Mouse (Mus musculus) forebrain, embryonic 16.5 days (tissue): Measurements from ENCODE around the gene Commd8. TPM values are rescaled to one million over a fixed set of nuclear protein-coding genes. Genes with fewer than 3 reads are reported as not detected.
A peak's percentile ranks its signal among the peaks of the same experiment; 100 is the strongest.
"Not testable (repeated sequence)": the region's sequence is repeated elsewhere in the genome, so short reads cannot be mapped to it uniquely, and the experiment has no call there.

Experiments
- ATAC-seq: fragments of 200-750 bp; cut with Nextera tagmentation; 2 replicates; pipeline ENCODE4 v1.8.0; 2017; ENCODE audit warnings: mild to moderate bottlenecking, moderate library complexity
- H3K27ac ChIP-seq: fragments of 300-500 bp; sonication (generic); 2 replicates; pipeline ENCODE4 v1.5.1; 2014; ENCODE audit warnings: low read length, control low read depth
- H3K27me3 ChIP-seq: fragments of 300-500 bp; sonication (generic); replicated peaks from 2 replicates; pipeline ENCODE4 v1.6.1; 2014; ENCODE audit warnings: low read length; ENCODE audit not compliant: control insufficient read depth, insufficient read depth
- H3K36me3 ChIP-seq: fragments of 300-500 bp; sonication (generic); 2 replicates; pipeline ENCODE4 v1.6.1; 2014; ENCODE audit not compliant: control insufficient read depth, insufficient read depth
- H3K4me1 ChIP-seq: fragments of 300-500 bp; sonication (generic); replicated peaks from 2 replicates; pipeline ENCODE4 v1.6.1; 2014; ENCODE audit warnings: low read length; ENCODE audit not compliant: control insufficient read depth, insufficient read depth
- H3K4me2 ChIP-seq: fragments of 300-500 bp; sonication (generic); 2 replicates; pipeline ENCODE4 v1.6.1; 2014; ENCODE audit warnings: mild to moderate bottlenecking, low read length, control low read depth
- H3K4me3 ChIP-seq: fragments of 300-500 bp; sonication (generic); replicated peaks from 2 replicates; pipeline ENCODE4 v1.5.1; 2014; ENCODE audit warnings: mild to moderate bottlenecking, low read length, control low read depth
- H3K9ac ChIP-seq: fragments of 300-500 bp; sonication (generic); replicated peaks from 2 replicates; pipeline ENCODE4 v1.6.1; 2014; ENCODE audit warnings: low read depth, low read length, control low read depth
- H3K9me3 ChIP-seq: fragments of 300-500 bp; sonication (generic); 2 replicates; pipeline ENCODE4 v1.6.1; 2016; ENCODE audit warnings: low read length; ENCODE audit not compliant: control insufficient read depth
- WGBS: fragments of 180-500 bp; shearing (Covaris S2); extraction: QIAGEN DNeasy Blood & Tissue Kit; methylation state at CpG from one replicate; pipeline ENCODE4 v1.1.7; 2014; 5-methylcytosine and 5-hydroxymethylcytosine counted together
- polyA plus RNA-seq: library from polyadenylated mRNA; unstranded; fragments of >200 nt; fragmentation: Nextera tagmentation; extraction: Ambion mirVana; gene quantifications from 2 replicates; pipeline ENCODE4 v1.2.1, GENCODE M21; 2015

Commd8 gene
- polyA plus RNA-seq, 1 experiment from 2014 or later: 146 TPM

DNA sequence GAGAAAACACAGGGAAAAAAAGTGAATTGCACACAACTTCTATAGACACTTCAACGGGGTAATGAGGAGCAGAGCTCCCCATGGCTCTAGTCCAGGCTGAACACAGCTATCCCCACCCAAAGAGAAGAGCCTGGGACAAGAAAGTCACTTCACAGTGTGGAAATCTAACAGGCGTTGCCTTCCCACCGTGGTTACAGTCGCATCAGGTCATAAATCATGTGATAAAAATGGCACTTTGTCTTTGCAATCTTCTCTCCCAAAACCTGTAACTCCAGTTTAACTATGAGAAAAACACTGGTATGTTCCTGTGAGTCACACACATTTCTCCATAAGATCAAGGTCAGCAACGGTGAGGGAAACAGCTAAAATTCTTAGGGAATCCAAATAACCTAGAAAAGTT is 11.4 kb downstream of the Commd8 start:
- 98% methylated on average over 5 of the region's 5 CpGs for WGBS
- no peak for ATAC-seq
- Histone ChIP-seq H3K27ac (no peak overlapping the region), H3K36me3 (peaks cover 23% of the 10 kb centered on the region), H3K9ac (no peak overlapping the region), H3K27me3 (no peaks in the 10 kb centered on the region), H3K4me1 (no peaks in the 10 kb centered on the region), H3K9me3 (no peaks in the 10 kb centered on the region), H3K4me3 (no peak overlapping the region), H3K4me2 (no peak overlapping the region)

DNA sequence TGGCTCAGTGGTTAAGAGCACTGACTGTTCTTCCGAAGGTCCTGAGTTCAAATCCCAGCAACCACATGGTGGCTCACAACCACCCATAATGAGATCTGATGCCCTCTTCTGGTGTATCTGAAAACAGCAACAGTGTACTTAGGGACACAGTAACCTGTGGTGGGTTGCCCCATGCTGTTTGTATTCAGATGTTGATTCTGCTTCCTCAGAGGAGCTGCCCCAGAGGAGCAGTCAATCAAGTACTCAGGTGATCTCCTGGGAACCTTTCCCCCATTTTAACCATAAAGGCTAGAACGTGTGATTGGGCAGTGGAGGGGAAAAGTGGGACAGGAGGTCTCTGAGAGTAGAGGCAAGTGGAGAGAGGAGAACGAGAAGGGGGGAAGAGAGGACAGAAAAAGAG is 12.3 kb downstream of the Commd8 start:
- not testable (repeated sequence) for H3K4me1 ChIP-seq, H3K9me3 ChIP-seq, H3K27ac ChIP-seq, H3K9ac ChIP-seq, H3K27me3 ChIP-seq, ATAC-seq, H3K4me3 ChIP-seq, H3K4me2 ChIP-seq
- H3K36me3 ChIP-seq: peaks cover 19% of the 10 kb centered on the region
- 72% methylated on average over 3 of the region's 3 CpGs for WGBS

DNA sequence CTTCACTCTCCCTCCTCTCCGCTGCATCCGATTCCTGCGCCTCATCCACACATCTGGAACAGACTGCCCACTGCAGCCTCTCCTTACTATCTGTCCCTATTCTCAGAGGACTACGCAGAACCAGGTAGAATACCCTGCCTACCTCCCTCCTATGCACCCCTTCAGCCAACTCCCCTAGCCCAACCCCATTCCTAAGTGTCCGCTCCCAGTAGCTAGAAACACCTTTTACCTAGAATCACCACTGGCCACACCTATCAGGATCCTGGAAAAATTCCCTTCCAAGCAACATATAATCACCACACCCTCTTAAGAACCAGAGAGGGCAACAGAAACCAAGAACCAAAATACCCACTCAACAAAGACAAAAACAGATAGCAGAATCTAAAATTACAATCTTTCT is 17.1 kb downstream of the Commd8 start:
- Histone ChIP-seq H3K4me2 (no peak overlapping the region), H3K9ac (no peak overlapping the region), H3K4me3 (no peak overlapping the region), H3K27me3 (no peaks in the 10 kb centered on the region), H3K4me1 (peaks cover 8% of the 10 kb centered on the region), H3K27ac (no peak overlapping the region), H3K36me3 (no peaks in the 10 kb centered on the region; the same call in 1 of the 2 replicates), H3K9me3 (no peaks in the 10 kb centered on the region)
- ATAC-seq: no peak
- over 99% methylated on average over 5 of the region's 5 CpGs for WGBS

DNA sequence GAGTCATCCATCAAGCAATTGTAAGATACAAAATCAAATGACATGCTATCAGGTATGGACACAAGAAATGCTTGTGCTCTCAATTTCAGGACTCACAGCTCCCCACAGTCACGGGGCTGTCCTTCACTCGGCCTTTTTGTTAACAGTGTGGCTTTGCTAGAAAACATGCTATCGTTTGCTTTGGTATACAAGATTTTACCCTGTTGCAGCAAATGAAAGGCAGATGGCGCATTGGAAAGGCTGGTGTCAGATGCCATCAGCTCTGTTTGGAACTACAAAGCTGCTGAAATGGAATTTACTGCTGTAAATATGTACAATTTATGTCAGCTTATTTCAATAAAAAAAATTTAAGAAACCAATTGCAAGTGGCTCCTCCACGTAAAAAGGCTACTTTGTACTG is 19.3 kb downstream of the Commd8 start:
- H3K9ac ChIP-seq: no peak overlapping the region
- H3K4me2 ChIP-seq: no peak overlapping the region
- H3K9me3 ChIP-seq: no peaks in the 10 kb centered on the region
- peaks cover 8% of the 10 kb centered on the region for H3K4me1 ChIP-seq
- ATAC-seq: peak; percentile 55
- no peaks in the 10 kb centered on the region for H3K27me3 ChIP-seq
- no peak overlapping the region for H3K4me3 ChIP-seq
- H3K27ac ChIP-seq: no peak overlapping the region
- WGBS: 28% methylated on average over 5 of the region's 5 CpGs
- H3K36me3 ChIP-seq: no peaks in the 10 kb centered on the region

DNA sequence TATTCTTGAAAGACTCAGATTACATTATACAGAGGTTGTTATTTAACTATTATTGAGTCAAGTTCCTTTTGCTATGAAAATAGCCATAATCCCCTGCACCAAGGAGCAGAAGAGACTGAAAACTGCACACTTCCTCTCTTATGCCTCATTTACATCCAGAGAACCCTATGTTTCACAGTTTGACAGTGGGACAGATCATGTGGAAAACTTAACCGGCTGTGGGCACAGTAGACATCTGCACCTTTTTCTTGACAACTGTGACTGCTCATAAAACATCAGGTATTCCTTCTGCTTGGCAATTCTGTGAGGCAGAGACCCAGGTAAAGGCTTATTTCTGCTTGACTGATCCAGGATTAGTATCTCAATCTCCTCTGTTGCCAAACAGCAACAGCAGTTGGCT is 28.4 kb downstream of the Commd8 start:
- no peaks in the 10 kb centered on the region for H3K9me3 ChIP-seq
- no peaks in the 10 kb centered on the region for H3K4me1 ChIP-seq
- no peak overlapping the region for H3K9ac ChIP-seq
- no peaks in the 10 kb centered on the region for H3K27me3 ChIP-seq
- no peak overlapping the region for H3K4me3 ChIP-seq
- H3K27ac ChIP-seq: no peak overlapping the region
- peak; percentile 28; the same call in 1 of the 2 replicates for ATAC-seq
- H3K4me2 ChIP-seq: no peak overlapping the region
- no peaks in the 10 kb centered on the region for H3K36me3 ChIP-seq
- WGBS: 50% methylated on average over 1 of the region's 1 CpGs

DNA sequence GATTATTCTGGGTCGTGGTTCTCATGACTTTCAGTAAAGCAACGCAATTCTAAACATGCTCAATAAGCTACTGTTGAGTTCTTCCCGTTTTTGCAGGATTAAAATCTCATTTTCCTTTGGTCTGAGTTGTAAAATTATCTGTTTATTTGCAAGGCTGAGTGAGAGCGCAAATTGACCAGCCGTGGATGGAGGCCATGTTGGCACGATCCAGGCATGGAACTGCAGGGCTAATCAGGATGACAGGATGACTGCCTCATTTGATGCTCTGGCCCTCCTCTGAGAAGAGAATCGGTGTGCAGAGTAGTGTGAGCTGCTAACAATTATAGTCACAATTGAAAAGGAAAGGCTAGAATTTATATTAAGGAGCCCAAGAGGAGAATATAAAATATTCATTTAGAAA is 29.7 kb downstream of the Commd8 start:
- Histone ChIP-seq H3K9me3 (no peaks in the 10 kb centered on the region), H3K4me2 (no peak overlapping the region), H3K4me3 (no peak overlapping the region), H3K36me3 (no peaks in the 10 kb centered on the region), H3K4me1 (no peaks in the 10 kb centered on the region), H3K9ac (no peak overlapping the region), H3K27ac (no peak overlapping the region), H3K27me3 (no peaks in the 10 kb centered on the region)
- 79% methylated on average over 7 of the region's 7 CpGs for WGBS
- no peak for ATAC-seq

DNA sequence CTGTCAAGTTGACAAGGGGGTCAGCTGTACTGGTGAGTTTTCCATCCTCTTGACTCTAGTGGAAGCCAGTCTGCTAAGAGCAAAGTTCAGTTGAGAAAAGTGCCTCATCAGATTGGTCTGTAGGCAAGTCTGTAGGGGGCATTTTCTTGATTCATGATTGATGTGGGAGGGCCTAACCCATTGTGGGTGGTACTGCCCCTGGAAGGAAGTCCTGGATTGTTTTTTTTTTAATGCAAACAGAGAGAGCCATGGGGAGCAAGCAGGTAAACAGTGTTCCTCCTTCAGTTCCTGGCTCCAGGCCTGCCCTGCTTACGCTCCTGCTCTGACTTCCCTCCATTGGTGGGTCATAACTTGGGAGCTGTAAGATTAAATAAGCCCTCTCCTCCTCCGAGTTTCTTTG is 34.1 kb downstream of the Commd8 start:
- Histone ChIP-seq H3K9me3 (no peaks in the 10 kb centered on the region), H3K36me3 (no peaks in the 10 kb centered on the region), H3K9ac (no peak overlapping the region), H3K4me1 (no peaks in the 10 kb centered on the region), H3K27ac (no peak overlapping the region), H3K27me3 (no peaks in the 10 kb centered on the region), H3K4me2 (no peak overlapping the region), H3K4me3 (no peak overlapping the region)
- WGBS: 72% methylated on average over 2 of the region's 2 CpGs
- no peak for ATAC-seq

DNA sequence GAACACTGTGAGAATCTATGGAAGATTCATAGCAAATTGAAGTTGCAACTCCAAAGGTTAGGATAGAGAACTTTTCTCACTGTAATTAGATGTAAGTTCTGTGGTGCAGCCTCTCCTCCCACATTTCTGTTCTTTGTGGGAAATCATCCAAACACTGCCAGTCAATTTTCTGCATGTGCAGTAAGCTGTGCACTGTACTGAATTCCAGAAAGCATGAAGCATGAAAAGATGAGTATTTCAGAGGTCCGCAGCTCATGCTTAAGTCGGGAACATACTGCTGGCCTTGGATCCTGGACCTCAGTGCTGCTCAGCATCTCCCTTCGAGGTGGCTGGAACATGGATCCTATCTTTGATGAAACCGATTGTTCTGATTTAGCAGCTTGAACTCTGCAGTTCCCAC is 41.3 kb downstream of the Commd8 start:
- H3K27me3 ChIP-seq: no peaks in the 10 kb centered on the region
- H3K4me3 ChIP-seq: no peak overlapping the region
- no peaks in the 10 kb centered on the region for H3K36me3 ChIP-seq
- no peaks in the 10 kb centered on the region for H3K9me3 ChIP-seq
- 88% methylated on average over 4 of the region's 4 CpGs for WGBS
- H3K27ac ChIP-seq: no peak overlapping the region
- H3K4me2 ChIP-seq: no peak overlapping the region
- no peaks in the 10 kb centered on the region for H3K4me1 ChIP-seq
- no peak overlapping the region for H3K9ac ChIP-seq
- no peak for ATAC-seq

DNA sequence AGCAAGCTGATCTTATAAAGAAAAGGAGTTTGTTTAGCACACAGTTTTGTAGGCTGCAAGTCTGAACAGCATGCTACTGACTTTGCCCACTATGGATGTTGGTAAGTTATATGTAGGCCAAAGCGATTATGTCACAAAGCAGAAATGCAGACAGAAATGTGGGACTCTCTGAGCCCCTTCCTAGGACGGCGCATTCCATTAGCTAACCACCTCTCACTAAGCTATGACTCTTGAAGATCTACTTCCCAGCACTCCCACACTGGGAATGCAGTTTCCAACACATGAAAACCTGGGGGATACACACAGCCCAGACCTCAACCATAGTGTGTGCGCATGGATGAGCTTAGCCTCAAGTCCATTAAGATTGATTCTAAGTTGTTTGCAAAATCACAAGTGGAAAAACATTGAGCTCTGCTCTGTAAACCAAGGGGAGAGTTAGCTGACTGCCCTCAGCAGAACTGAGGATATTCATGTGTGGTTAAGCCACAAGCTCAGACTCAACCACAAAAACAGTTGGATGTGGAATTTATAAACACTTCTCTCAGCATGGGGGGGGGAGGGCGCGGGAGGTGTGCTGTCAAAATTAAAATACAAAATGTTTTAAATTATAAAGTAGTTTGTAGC is 45.5 kb downstream of the Commd8 start:
- H3K4me2 ChIP-seq: no peak overlapping the region
- ATAC-seq: no peak
- 93% methylated on average over 6 of the region's 6 CpGs for WGBS

More for the DNA sequence above, 45.5 kb downstream of the Commd8 start:
- Histone ChIP-seq H3K36me3 (no peaks in the 10 kb centered on the region), H3K27ac (no peak overlapping the region), H3K9ac (no peak overlapping the region), H3K27me3 (no peaks in the 10 kb centered on the region), H3K9me3 (no peaks in the 10 kb centered on the region), H3K4me1 (no peaks in the 10 kb centered on the region), H3K4me3 (no peak overlapping the region)
